Mouse (Mus musculus) erythroblast, embryonic 14.5 days (primary cell): ENCODE measurements around the gene Ankrd28. TPM values are rescaled to one million over a fixed set of nuclear protein-coding genes. Genes with fewer than 3 reads are reported as not detected.

ENCODE experiments used
- H3K27me3 ChIP-seq: 2 replicates; pipeline ENCODE4 v1.6.1; 2012; ENCODE audit warnings: inconsistent platforms; ENCODE audit not compliant: control insufficient read depth
- H3K36me3 ChIP-seq: 2 replicates; pipeline ENCODE4 v1.6.1; 2012; ENCODE audit warnings: mild to moderate bottlenecking, inconsistent platforms; ENCODE audit not compliant: control insufficient read depth
- H3K4me1 ChIP-seq: 2 replicates; pipeline ENCODE4 v1.6.1; 2012; ENCODE audit warnings: inconsistent platforms; ENCODE audit not compliant: control insufficient read depth
- H3K4me3 ChIP-seq: replicated peaks from 2 replicates; pipeline ENCODE3; 2012; ENCODE audit warnings: moderate library complexity, mild to moderate bottlenecking, inconsistent platforms
- H3K9me3 ChIP-seq: 2 replicates; pipeline ENCODE4 v1.6.1; 2012; ENCODE audit warnings: low read length, inconsistent platforms, mixed read lengths; ENCODE audit not compliant: control insufficient read depth
- GATA1 ChIP-seq: IDR thresholded peaks from 2 replicates; pipeline ENCODE4 v1.6.1; 2012; ENCODE audit warnings: low read length, inconsistent platforms, mixed read lengths
- TAL1 ChIP-seq: IDR thresholded peaks from 3 replicates; pipeline ENCODE4 v1.6.1; 2012; ENCODE audit warnings: low read length, inconsistent platforms, mixed read lengths
- polyA plus RNA-seq: library from polyadenylated mRNA; stranded (reverse); fragments of >175 nt; gene quantifications from 2 replicates; pipeline ENCODE4 v1.2.3, GENCODE M21; 2012

The Ankrd28 gene
- polyA plus RNA-seq, 1 experiment, result 0.02 TPM

DNA sequence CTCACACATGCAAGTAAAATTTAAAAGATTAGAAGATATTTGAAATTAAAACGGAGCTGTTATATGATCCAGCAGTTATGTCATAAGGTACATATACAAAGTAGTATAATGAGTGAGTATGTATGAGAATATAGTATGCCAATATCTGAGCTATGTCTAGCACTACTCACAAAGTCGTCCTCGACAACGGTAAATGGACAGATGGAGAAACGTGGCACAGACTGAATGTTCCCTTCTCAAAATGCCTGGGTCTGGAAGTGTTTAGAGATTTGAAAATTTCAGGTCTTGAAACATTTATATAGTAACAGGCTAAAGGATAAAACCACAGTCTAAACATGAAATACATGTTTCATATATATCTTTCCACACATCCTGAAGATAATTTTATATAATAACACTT lies 30.0 kb downstream of the Ankrd28 start:
- H3K27me3 ChIP-seq, result no peaks in the 10 kb centered on the region

DNA sequence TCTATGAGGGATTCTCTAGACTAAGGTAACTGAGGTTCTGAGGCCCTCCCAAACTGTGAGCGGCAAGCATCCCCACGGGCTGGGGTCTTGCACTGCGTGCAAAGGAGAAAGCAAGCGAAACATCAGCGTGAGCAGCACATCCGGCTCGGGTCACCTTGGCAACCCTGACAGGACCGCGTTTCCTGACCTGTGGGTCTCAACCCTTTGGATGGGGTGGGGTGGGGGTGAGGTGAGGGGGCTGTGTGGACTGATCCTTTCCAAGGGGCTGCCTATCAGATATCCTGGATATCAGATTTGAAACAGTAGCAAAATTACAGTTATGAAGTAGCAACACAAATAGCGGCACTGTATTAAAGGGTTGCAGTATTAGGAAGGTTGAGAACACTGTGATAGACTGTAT lies 31.5 kb downstream of the Ankrd28 start:
- Histone ChIP-seq H3K9me3 (no peaks in the 10 kb centered on the region), H3K36me3 (no peaks in the 10 kb centered on the region), H3K27me3 (no peaks in the 10 kb centered on the region), H3K4me1 (peaks cover 9% of the 10 kb centered on the region), H3K4me3 (no peak overlapping the region)
- TF ChIP-seq TAL1, result no peak
- no peak for TF ChIP-seq GATA1

More for the DNA sequence above, 30.0 kb downstream of the Ankrd28 start:
- no peak overlapping the region for H3K4me3 ChIP-seq
- H3K36me3 ChIP-seq, result no peaks in the 10 kb centered on the region
- TF ChIP-seq GATA1 (no peak), TAL1 (no peak)
- peaks cover 8% of the 10 kb centered on the region for H3K4me1 ChIP-seq
- no peaks in the 10 kb centered on the region for H3K9me3 ChIP-seq

DNA sequence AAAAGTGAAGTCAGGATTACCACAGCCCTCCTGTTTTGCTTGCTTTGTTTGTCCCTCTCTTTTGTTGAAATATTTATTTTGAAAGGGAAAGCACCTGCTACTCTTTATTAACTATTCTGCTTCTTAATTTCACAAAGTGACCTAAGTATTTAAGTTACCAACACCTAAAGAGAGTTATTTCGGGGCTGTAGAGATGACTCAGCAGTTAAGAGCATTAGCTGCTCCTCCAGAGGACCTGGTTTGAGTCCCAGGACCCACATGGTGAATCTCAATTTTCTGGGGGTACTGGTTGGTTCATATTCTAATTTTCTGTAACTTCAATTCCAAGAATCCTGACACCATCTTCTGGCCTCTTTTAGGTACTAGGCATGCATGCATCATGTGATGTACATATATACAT lies 34.9 kb downstream of the Ankrd28 start:
- Histone ChIP-seq H3K4me1 (peaks cover 12% of the 10 kb centered on the region), H3K4me3 (no peak overlapping the region), H3K27me3 (no peaks in the 10 kb centered on the region), H3K9me3 (no peaks in the 10 kb centered on the region), H3K36me3 (no peaks in the 10 kb centered on the region)
- TF ChIP-seq GATA1 (no peak), TAL1 (no peak)

DNA sequence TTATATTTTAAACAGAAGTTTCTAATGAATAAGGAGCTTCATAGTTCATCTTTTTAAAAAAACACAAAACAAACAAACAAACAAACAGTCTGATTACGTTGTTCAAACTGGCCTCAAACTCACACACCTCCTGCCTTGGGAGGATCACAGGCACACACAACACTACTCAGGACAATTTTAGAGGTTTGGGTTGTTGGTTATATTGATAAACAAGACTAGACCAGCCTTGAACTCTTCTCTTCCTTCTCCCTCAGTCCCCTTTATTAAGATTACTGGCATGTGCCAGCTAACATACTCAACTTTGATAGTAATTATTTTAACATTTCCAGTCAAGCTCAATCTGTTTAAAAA lies 35.7 kb downstream of the Ankrd28 start:
- no peaks in the 10 kb centered on the region for H3K36me3 ChIP-seq
- no peaks in the 10 kb centered on the region for H3K27me3 ChIP-seq
- no peaks in the 10 kb centered on the region for H3K9me3 ChIP-seq
- no peak overlapping the region for H3K4me3 ChIP-seq
- peaks cover 12% of the 10 kb centered on the region for H3K4me1 ChIP-seq
- no peak for TF ChIP-seq GATA1

DNA sequence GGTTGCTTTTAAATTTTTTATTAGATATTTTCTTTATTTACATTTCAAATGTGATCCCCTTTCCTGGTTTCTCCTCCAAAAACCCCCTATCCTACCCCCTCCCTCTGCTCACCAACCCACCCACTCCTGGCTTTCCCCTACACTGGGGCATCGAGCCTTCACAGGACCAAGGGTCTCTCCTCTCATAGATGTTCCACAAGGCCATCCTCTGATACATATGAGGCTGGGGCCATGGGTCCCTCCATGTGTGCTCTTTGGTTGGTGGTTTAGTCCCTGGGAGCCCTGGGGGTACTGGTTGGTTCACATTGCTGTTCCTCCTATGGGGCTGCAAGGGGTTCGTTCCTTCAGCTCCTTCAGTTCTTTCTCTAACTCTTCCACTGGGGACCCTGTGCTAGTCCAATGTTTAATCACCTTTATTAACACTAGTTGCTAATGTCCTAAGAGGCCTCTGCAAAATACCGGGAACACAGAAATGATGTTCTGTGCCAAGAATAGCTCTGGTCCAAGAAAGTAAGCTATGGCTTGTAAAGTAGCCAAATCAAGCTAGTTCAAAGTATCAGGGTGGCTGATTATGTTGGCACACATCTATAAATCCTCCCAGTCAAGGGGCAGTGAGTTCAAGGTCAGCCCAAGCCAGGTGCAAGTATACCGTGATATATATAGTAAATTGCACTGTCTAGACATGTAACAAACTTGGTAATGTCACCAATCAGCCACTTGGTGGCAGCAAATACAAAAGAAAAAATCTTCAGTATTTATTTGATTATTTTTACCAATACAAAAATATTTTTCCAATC lies 36.3 kb downstream of the Ankrd28 start:
- no peaks in the 10 kb centered on the region for H3K27me3 ChIP-seq
- H3K36me3 ChIP-seq, result no peaks in the 10 kb centered on the region
- TF ChIP-seq GATA1 (no peak), TAL1 (no peak)
- no peaks in the 10 kb centered on the region for H3K9me3 ChIP-seq
- H3K4me1 ChIP-seq, result peaks cover 12% of the 10 kb centered on the region
- H3K4me3 ChIP-seq, result no peak overlapping the region

DNA sequence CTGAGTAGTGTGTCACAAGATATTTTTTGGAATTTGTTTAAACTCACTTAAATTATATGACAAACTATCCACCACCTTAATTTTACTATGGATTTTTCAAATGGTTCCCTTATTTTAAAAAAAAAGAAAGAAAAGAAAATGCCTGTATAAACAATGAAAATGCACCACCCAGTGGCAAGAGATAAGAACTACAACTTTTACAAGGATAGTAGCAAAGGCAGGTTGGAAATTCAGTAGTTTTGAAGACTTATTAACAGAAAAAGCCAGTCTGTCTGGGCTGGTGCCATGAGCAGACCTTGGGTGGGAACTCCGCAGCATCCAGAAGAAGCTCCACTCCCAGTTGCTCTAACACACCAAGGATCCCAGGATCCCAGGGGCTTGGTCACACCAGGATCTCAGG lies 39.7 kb downstream of the Ankrd28 start:
- Histone ChIP-seq H3K27me3 (no peaks in the 10 kb centered on the region), H3K36me3 (no peaks in the 10 kb centered on the region), H3K9me3 (no peaks in the 10 kb centered on the region), H3K4me3 (no peak overlapping the region), H3K4me1 (peaks cover 16% of the 10 kb centered on the region)
- TF ChIP-seq TAL1 (no peak), GATA1 (no peak)

DNA sequence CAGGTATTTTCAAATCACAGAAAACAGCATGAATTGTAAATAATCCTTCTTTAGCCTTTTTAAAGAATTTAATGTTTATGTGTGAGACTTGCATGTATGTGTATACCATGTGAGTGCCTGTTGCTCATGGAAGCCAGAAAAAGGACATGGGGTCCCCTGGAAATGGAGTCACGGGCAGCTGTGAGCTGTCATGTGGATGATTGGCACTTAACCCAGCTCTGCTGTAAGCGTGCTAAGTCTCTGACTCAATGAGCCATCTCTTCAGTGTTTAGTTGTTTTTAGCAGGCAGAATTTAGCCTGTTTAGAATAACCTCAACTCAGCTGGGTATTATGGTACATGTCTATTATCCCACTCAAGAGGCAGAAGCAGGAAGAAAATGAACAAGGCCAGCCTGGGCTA lies 43.5 kb downstream of the Ankrd28 start:
- H3K9me3 ChIP-seq, result no peaks in the 10 kb centered on the region
- H3K4me3 ChIP-seq, result no peak overlapping the region
- peaks cover 27% of the 10 kb centered on the region for H3K4me1 ChIP-seq
- TF ChIP-seq GATA1, result no peak
- no peak for TF ChIP-seq TAL1
- H3K27me3 ChIP-seq, result no peaks in the 10 kb centered on the region
- no peaks in the 10 kb centered on the region for H3K36me3 ChIP-seq

DNA sequence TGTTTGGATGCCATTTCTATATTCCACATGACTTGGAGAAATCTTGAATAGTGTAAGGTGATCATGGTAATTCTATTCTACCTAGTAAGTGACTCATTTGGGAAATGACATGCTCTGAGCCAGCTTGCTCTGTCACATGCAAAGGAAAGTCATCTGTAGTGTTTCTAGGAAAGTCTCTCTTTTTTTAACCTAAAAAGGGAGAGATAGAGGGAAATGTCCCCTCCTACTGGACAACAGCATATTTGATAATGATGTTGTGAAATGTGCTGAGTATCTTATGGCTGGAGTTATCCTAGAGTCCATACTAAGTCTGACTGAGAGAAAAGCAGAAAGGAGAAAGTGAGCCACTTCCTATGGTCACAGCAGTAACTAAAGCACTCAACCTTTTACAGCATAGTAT lies 44.8 kb downstream of the Ankrd28 start:
- H3K4me1 ChIP-seq, result peaks cover 37% of the 10 kb centered on the region
- H3K36me3 ChIP-seq, result no peaks in the 10 kb centered on the region
- H3K27me3 ChIP-seq, result no peaks in the 10 kb centered on the region
- TF ChIP-seq GATA1, result no peak
- no peak for TF ChIP-seq TAL1
- H3K4me3 ChIP-seq, result no peak overlapping the region
- H3K9me3 ChIP-seq, result no peaks in the 10 kb centered on the region

DNA sequence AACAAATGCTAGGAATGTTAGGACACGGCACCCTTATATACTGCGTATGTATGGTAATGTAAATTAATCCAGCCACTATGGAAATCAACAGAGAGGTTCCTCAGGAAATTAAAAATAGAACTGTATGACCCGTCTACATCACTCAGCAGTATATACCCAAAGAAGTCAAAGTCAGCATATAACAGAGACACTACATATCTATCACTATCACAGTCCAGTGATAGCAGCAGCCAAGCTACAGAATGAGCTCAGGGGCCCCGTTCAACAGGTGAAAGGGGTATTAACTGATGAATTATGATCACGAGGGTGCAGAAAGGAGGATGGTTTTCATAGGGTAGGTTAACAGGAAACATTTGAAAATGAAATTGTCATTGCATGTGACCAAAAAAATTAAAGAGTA lies 45.5 kb downstream of the Ankrd28 start:
- TF ChIP-seq TAL1 (no peak), GATA1 (no peak)
- Histone ChIP-seq H3K9me3 (no peaks in the 10 kb centered on the region), H3K27me3 (no peaks in the 10 kb centered on the region), H3K4me3 (no peak overlapping the region), H3K4me1 (peaks cover 41% of the 10 kb centered on the region), H3K36me3 (no peaks in the 10 kb centered on the region)
